Mouse (Mus musculus): ENCODE data around the gene Fastkd2. TPM values are rescaled to one million over a fixed set of nuclear protein-coding genes. Genes with fewer than 3 reads are reported as not detected.

Fastkd2 gene
- polyA plus RNA-seq (2014; fragmentation: Nextera tagmentation; extraction: Ambion mirVana), result 57.5 and 66.7 TPM in 2 replicates

DNA sequence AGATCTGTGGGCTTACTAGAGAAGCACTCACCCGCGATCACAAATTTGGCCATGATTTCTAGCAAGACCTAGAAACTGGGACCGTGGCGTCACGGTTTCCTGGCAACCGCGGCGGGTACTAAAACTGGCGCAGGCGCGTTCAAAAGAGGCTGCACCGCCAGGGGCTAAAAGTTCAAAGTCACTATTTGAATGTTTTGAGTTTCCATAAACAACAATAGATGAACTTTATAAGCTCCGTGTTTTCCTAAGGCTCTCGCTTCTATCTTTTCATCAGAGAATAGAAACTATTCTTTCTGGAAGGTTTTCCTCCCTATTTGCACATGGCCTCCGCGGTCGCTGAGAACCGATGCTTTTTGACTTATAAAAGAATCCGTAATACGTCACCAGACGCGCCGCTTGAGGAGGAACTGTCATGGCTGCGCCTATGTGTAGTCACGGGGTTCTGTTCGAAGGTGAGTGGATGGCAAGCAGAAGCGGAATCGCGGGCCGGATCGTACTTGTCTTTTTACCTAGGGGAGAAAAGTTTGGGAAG lies at the start of gene Fastkd2, which contains the start of gene Mdh1b:
Fastkd2 (plus strand) TSS at position 375 of the 532 bp plus-strand sequence.
Mdh1b (minus strand) TSS at position 79 of the 532 bp plus-strand sequence.
- no peak within 1 kb of the TSS; the same call in 1 of the 2 replicates for H3K27ac ChIP-seq (replicated peaks; ENCODE audit: low read depth, low read length)
- WGBS, result under 1% methylated on average over 31 of the region's 31 CpGs
- peak within 1 kb of the TSS; percentile 64 for H3K4me2 ChIP-seq (ENCODE audit: low read depth, low read length)
- H3K4me1 ChIP-seq (ENCODE audit: control insufficient read depth, insufficient read depth, low read length), result peaks cover 13% of the 10 kb centered on the region
- peak within 1 kb of the TSS; percentile 72 for H3K9ac ChIP-seq (ENCODE audit: low read depth, low read length)
- 0 out of 2 replicates have a peak, but pooled peaks cover 1% of the 10 kb centered on the region for H3K36me3 ChIP-seq (ENCODE audit: control insufficient read depth, insufficient read depth, low read length)
- DNase-seq (ENCODE audit: low spot score) (peak; percentile 97), ATAC-seq (ENCODE audit: low read depth) (peak; percentile 97)
- no peaks in the 10 kb centered on the region for H3K9me3 ChIP-seq (ENCODE audit: control insufficient read depth, low read length)
- peak within 1 kb of the TSS; percentile 69 for H3K4me3 ChIP-seq (ENCODE audit: low read depth, low read length)
- no peaks in the 10 kb centered on the region for H3K27me3 ChIP-seq (replicated peaks; ENCODE audit: control insufficient read depth, insufficient read depth, low read length)

DNA sequence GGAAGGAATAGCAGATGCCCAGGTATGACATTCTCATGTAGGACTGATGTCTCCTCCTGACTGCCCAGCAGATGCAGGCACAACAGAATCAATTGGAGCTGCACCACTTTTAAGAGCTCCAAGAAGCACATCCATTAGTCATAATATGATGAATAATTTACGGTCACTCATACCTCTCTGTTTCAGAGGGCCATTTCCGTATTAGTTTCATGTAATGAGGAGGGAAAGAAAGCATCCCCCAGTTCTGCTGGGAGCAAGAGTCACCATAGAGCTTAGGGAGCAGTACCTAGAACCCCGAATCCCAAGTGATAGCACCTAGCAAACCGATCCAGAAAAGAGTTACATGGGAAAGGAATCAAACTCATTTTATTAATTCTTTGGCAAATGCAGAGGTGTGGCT lies 43.6 kb upstream of the Fastkd2 start, which contains the start of gene Dytn:
Dytn (minus strand) TSS at position 101 of the 400 bp plus-strand sequence.
- Histone ChIP-seq H3K36me3 (ENCODE audit: control insufficient read depth, insufficient read depth, low read length) (no peaks in the 10 kb centered on the region), H3K27me3 (replicated peaks; ENCODE audit: control insufficient read depth, insufficient read depth, low read length) (no peaks in the 10 kb centered on the region), H3K27ac (replicated peaks; ENCODE audit: low read depth, low read length) (no peak within 1 kb of the TSS), H3K4me3 (ENCODE audit: low read depth, low read length) (no peak within 1 kb of the TSS), H3K4me2 (ENCODE audit: low read depth, low read length) (no peak within 1 kb of the TSS), H3K4me1 (ENCODE audit: control insufficient read depth, insufficient read depth, low read length) (no peaks in the 10 kb centered on the region), H3K9me3 (ENCODE audit: control insufficient read depth, low read length) (no peaks in the 10 kb centered on the region), H3K9ac (ENCODE audit: low read depth, low read length) (no peak within 1 kb of the TSS)
- ATAC-seq (ENCODE audit: low read depth) (no peak), DNase-seq (ENCODE audit: low spot score) (no peak)
- 84% methylated on average over 4 of the region's 4 CpGs for WGBS

DNA sequence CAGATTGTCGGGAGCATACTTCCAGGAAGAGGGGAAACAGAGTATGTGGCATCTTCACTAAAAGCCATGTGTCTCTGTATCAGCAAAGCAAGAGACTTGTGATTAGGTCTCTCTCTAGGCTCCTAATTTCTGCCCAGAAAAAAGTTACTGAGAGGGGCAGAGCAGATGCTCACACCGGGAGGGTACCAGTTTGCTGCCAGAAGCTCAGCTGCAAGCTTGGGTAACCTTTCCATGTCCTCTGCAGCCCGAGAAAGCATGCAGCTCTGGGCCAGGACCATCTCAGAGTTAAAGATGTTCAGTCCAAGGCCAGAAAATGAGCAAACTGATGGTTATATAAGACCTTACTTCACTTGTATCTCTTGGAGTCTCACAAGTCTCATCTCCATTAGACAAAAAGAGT lies 33.6 kb upstream of the Fastkd2 start:
- Histone ChIP-seq H3K9ac (ENCODE audit: low read depth, low read length) (no peak overlapping the region), H3K36me3 (ENCODE audit: control insufficient read depth, insufficient read depth, low read length) (no peaks in the 10 kb centered on the region), H3K27me3 (replicated peaks; ENCODE audit: control insufficient read depth, insufficient read depth, low read length) (no peaks in the 10 kb centered on the region), H3K4me3 (ENCODE audit: low read depth, low read length) (no peak overlapping the region), H3K4me2 (ENCODE audit: low read depth, low read length) (no peak overlapping the region), H3K27ac (replicated peaks; ENCODE audit: low read depth, low read length) (no peak overlapping the region), H3K4me1 (ENCODE audit: control insufficient read depth, insufficient read depth, low read length) (no peaks in the 10 kb centered on the region), H3K9me3 (ENCODE audit: control insufficient read depth, low read length) (no peaks in the 10 kb centered on the region)
- DNase-seq (ENCODE audit: low spot score) (no peak), ATAC-seq (ENCODE audit: low read depth) (no peak)
- 70% methylated on average over 3 of the region's 3 CpGs for WGBS

DNA sequence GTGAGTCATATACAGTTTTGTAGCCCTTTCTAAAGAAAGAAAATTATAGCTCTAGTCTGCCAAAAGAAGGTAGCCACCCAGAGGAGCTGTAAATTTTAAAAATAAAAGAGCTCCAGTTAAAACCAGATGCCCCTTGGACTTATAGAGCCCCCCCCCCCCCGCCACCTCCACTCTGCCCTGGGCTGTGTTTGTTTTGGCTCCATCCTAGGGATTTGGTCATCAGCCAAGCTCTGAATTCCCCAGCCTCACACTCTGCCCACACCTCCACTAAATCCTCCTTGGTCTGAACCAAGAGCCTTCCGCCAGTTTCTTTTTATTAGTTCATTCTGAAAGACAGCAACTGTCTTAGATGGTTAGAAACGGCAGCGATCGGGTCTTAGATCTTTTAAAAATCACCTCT lies 24.7 kb upstream of the Fastkd2 start:
- H3K9ac ChIP-seq (ENCODE audit: low read depth, low read length), result no peak overlapping the region
- no peak overlapping the region for H3K27ac ChIP-seq (replicated peaks; ENCODE audit: low read depth, low read length)
- 52% methylated on average over 5 of the region's 5 CpGs for WGBS
- DNase-seq (ENCODE audit: low spot score) (peak; percentile 18), ATAC-seq (ENCODE audit: low read depth) (peak; percentile 65; the same call in 1 of the 2 replicates)
- no peaks in the 10 kb centered on the region for H3K9me3 ChIP-seq (ENCODE audit: control insufficient read depth, low read length)
- H3K4me1 ChIP-seq (ENCODE audit: control insufficient read depth, insufficient read depth, low read length), result no peaks in the 10 kb centered on the region
- H3K4me3 ChIP-seq (ENCODE audit: low read depth, low read length), result no peak overlapping the region
- H3K27me3 ChIP-seq (replicated peaks; ENCODE audit: control insufficient read depth, insufficient read depth, low read length), result no peaks in the 10 kb centered on the region
- 0 out of 2 replicates have a peak overlapping the region, but pooled peaks have one; percentile 3 for H3K4me2 ChIP-seq (ENCODE audit: low read depth, low read length)
- no peaks in the 10 kb centered on the region for H3K36me3 ChIP-seq (ENCODE audit: control insufficient read depth, insufficient read depth, low read length)

DNA sequence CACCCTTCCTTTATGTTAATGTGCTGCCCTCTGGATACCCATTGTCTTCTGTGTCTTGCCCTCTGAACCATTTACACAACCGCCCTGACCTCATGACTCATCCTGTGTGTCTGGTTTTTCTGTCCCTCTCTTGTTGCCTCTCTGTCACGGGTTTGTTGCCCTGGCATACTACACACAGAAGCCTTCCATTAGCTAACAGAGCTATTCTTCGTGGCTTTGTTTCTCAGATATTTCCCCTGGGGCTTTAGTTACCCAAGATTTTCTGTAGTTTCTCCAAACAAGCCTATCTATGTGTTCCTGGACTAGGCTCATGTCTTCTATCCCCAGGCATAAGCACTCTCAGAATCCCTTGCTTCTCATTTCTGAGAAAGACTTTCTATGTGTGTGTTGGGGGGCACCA lies 21.5 kb upstream of the Fastkd2 start:
- Histone ChIP-seq H3K27me3 (replicated peaks; ENCODE audit: control insufficient read depth, insufficient read depth, low read length) (no peaks in the 10 kb centered on the region), H3K9me3 (ENCODE audit: control insufficient read depth, low read length) (no peaks in the 10 kb centered on the region), H3K9ac (ENCODE audit: low read depth, low read length) (no peak overlapping the region), H3K4me3 (ENCODE audit: low read depth, low read length) (no peak overlapping the region), H3K36me3 (ENCODE audit: control insufficient read depth, insufficient read depth, low read length) (no peaks in the 10 kb centered on the region), H3K4me2 (ENCODE audit: low read depth, low read length) (no peak overlapping the region), H3K27ac (replicated peaks; ENCODE audit: low read depth, low read length) (no peak overlapping the region), H3K4me1 (ENCODE audit: control insufficient read depth, insufficient read depth, low read length) (no peaks in the 10 kb centered on the region)
- DNase-seq (ENCODE audit: low spot score), result no peak
- ATAC-seq (ENCODE audit: low read depth), result no peak
- WGBS, result 54% methylated on average over 3 of the region's 3 CpGs

DNA sequence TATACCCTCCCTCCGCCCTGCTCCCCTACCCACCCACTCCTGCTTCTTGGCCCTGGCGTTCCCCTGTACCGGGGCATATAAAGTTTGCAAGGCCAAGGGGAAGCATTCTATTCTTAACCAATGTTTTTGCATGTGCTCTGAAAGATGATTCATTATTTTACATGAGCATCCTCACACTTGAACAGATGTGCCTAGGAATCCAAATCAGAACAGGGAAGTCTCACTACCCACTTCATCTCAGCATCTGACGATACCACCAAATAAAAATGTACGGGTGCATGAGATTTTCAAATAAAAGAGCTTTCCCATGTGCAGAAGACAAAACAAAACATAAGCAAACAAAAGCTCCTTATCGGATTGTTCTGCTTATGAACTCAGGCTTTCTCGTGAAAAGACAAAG lies 10.3 kb upstream of the Fastkd2 start:
- no peaks in the 10 kb centered on the region for H3K4me1 ChIP-seq (ENCODE audit: control insufficient read depth, insufficient read depth, low read length)
- WGBS, result 81% methylated on average over 7 of the region's 7 CpGs
- DNase-seq (ENCODE audit: low spot score) (no peak), ATAC-seq (ENCODE audit: low read depth) (no peak)
- H3K4me2 ChIP-seq (ENCODE audit: low read depth, low read length), result no peak overlapping the region
- no peaks in the 10 kb centered on the region for H3K9me3 ChIP-seq (ENCODE audit: control insufficient read depth, low read length)
- no peak overlapping the region for H3K27ac ChIP-seq (replicated peaks; ENCODE audit: low read depth, low read length)
- no peaks in the 10 kb centered on the region for H3K27me3 ChIP-seq (replicated peaks; ENCODE audit: control insufficient read depth, insufficient read depth, low read length)
- no peak overlapping the region for H3K9ac ChIP-seq (ENCODE audit: low read depth, low read length)
- no peaks in the 10 kb centered on the region for H3K36me3 ChIP-seq (ENCODE audit: control insufficient read depth, insufficient read depth, low read length)
- no peak overlapping the region for H3K4me3 ChIP-seq (ENCODE audit: low read depth, low read length)

DNA sequence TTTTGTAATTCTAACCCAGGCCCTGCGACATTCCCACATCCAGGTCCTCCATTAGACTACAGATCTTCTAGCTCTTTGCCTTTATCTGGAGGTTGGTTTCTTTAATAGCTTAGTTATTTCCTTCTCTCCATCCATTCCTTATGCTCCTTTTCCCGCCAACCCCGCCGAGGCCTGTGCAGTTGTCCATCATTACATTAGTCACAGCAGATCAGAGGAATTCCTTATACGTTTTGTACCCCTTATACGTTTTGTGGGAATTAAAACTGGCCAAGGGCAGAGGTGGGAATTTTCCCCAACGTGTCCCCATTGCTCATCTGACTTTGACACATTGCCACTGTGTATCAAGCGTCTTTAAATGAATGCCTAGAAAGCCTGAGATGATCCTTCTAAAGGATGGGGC lies 618 bp upstream of the Fastkd2 start:
- H3K27me3 ChIP-seq (replicated peaks; ENCODE audit: control insufficient read depth, insufficient read depth, low read length), result no peaks in the 10 kb centered on the region
- peak overlapping the region; percentile 64 for H3K4me2 ChIP-seq (ENCODE audit: low read depth, low read length)
- peak overlapping the region; percentile 47; the same call in 1 of the 2 replicates for H3K9ac ChIP-seq (ENCODE audit: low read depth, low read length)
- H3K9me3 ChIP-seq (ENCODE audit: control insufficient read depth, low read length), result no peaks in the 10 kb centered on the region
- ATAC-seq (ENCODE audit: low read depth) (no peak; the same call in 1 of the 2 replicates), DNase-seq (ENCODE audit: low spot score) (no peak)
- no peaks in the 10 kb centered on the region for H3K36me3 ChIP-seq (ENCODE audit: control insufficient read depth, insufficient read depth, low read length)
- 48% methylated on average over 8 of the region's 8 CpGs for WGBS
- peak overlapping the region; percentile 69 for H3K4me3 ChIP-seq (ENCODE audit: low read depth, low read length)
- peaks cover 13% of the 10 kb centered on the region for H3K4me1 ChIP-seq (ENCODE audit: control insufficient read depth, insufficient read depth, low read length)
- H3K27ac ChIP-seq (replicated peaks; ENCODE audit: low read depth, low read length), result no peak overlapping the region

DNA sequence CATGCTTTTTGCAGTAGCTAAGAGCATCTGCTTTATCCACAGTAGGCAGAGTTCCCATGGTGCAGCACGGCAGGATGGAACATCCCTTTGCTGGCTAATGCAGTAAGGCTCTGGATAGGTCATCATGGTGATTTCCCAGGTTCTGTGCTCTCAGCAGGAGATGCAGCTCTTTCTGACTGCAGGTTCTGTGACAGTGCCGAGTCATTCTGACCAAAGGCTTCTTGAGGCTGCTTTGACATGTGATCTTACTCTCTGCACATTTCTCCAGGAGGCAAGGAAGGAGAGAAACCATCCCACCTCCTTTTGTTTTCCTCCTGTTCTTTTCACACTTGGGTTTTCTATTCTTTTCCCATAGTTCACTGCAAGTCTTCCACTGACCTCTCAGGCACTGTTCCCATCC lies 25.6 kb downstream of the Fastkd2 start:
- Histone ChIP-seq H3K4me3 (ENCODE audit: low read depth, low read length) (no peak overlapping the region), H3K9me3 (ENCODE audit: control insufficient read depth, low read length) (no peaks in the 10 kb centered on the region), H3K4me2 (ENCODE audit: low read depth, low read length) (no peak overlapping the region), H3K36me3 (ENCODE audit: control insufficient read depth, insufficient read depth, low read length) (peaks cover 21% of the 10 kb centered on the region), H3K27ac (replicated peaks; ENCODE audit: low read depth, low read length) (no peak overlapping the region), H3K9ac (ENCODE audit: low read depth, low read length) (no peak overlapping the region), H3K27me3 (replicated peaks; ENCODE audit: control insufficient read depth, insufficient read depth, low read length) (no peaks in the 10 kb centered on the region), H3K4me1 (ENCODE audit: control insufficient read depth, insufficient read depth, low read length) (no peaks in the 10 kb centered on the region)
- 58% methylated on average over 2 of the region's 2 CpGs for WGBS
- ATAC-seq (ENCODE audit: low read depth) (no peak), DNase-seq (ENCODE audit: low spot score) (no peak)

DNA sequence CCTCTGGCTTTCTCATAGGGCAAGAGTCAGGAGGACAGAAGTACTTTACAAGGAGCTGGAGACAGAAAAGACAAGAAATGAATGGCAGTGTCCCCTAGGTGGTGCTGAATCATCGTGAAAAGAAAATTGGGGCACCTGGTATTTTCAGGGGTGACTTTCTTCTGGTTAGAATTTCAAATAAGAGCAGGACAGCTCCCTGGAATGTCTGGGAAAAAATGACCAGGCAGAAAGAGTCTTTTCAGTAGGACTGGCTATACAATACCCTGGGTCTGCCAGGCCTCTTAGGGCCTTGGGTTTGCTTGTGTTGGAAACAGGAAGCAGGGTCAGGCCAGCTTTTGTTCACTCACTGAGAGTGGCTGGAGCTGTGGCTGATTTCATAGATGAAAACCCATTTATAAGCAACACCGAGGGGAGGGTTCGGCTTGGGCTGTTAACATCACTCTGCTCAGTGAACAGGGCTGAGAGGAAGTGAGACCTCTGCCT lies 32.8 kb downstream of the Fastkd2 start:
- Histone ChIP-seq H3K4me1 (ENCODE audit: control insufficient read depth, insufficient read depth, low read length) (peaks cover 14% of the 10 kb centered on the region), H3K36me3 (ENCODE audit: control insufficient read depth, insufficient read depth, low read length) (no peaks in the 10 kb centered on the region), H3K27ac (replicated peaks; ENCODE audit: low read depth, low read length) (peak overlapping the region; percentile 41; the same call in 1 of the 2 replicates), H3K27me3 (replicated peaks; ENCODE audit: control insufficient read depth, insufficient read depth, low read length) (no peaks in the 10 kb centered on the region), H3K4me3 (ENCODE audit: low read depth, low read length) (no peak overlapping the region), H3K9me3 (ENCODE audit: control insufficient read depth, low read length) (no peaks in the 10 kb centered on the region), H3K4me2 (ENCODE audit: low read depth, low read length) (no peak overlapping the region), H3K9ac (ENCODE audit: low read depth, low read length) (no peak overlapping the region)
- 12% methylated on average over 3 of the region's 3 CpGs for WGBS
- DNase-seq (ENCODE audit: low spot score), result peak; percentile 72
- peak; percentile 65 for ATAC-seq (ENCODE audit: low read depth)
